Mouse (Mus musculus) cerebellum, adult 11-12 months (tissue): Measurements from ENCODE around the gene Gm38392.

Experiments
- DNase-seq: peaks from one replicate; pipeline ENCODE4 v3.0.0; 2022

Gm38392 gene

DNA sequence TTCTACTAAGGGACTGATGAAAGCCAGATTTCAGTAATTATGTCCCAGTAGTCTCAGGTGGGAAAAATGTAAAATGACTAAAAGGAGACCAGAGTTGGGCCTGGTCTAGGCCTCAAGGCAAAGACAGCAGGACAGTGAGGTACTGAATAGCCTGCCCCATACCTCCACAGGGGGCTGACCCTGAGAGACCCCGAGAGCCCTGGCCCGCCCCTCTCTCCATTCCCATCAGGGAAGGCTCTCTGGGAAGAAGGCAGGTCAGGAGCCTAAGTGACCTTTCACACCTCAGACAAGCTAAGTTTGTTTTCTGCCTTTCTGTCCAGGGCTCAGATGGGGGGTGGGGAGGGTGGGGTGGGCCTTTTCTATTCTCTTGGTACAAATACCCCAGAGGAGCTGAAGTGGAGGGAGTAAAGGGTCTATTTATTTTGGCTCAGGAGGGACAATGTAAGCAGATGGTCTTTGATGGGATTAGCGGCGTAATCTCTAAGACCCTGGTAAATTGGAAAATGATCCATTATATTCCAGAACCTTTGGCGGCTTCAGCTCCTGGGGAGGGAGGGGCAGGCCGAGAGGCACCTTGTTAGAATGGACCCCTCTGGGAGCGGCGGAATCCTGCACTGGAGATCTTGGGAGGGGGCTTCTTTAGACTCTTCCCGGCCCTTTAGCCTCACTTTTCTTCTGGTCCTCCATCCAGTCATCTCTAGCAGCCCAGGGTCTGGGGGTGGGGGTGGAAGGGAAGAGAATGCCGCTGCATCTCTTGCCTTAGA, 89.1 kb downstream of the Gm38392 start:
- no peak for DNase-seq
